Mouse (Mus musculus) spleen, adult 18-20 months (tissue): ENCODE measurements around the gene Btbd11.
"Not testable (repeated sequence)": the region's sequence is repeated elsewhere in the genome, so short reads cannot be mapped to it uniquely, and the experiment has no call there.

Source experiments
- DNase-seq, 2 experiments: peaks; one replicate each; pipeline ENCODE4 v3.0.0; 2022; ENCODE audit warnings: mixed read lengths in 2 of 2

Gene Btbd11

DNA sequence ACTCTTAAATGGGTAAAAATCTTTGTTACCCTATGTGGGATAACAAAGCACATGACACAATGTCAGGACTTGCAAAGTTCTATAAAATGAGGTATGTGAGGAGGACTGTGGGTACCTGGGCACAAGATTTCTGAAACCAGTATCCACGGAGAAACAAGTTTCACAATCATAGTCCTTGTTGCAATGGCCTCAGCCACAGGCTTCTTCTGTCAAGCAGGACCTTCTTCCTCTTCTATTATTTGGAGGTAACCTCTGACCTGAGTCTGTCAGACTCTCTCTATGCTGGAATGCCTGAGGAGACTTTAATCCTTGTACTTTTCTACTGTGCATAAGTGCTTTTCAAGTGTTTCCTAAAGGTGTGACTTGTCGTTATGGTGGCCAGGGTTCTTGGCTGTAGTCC lies 307.8 kb downstream of the Btbd11 start:
- DNase-seq, result not testable (repeated sequence)

DNA sequence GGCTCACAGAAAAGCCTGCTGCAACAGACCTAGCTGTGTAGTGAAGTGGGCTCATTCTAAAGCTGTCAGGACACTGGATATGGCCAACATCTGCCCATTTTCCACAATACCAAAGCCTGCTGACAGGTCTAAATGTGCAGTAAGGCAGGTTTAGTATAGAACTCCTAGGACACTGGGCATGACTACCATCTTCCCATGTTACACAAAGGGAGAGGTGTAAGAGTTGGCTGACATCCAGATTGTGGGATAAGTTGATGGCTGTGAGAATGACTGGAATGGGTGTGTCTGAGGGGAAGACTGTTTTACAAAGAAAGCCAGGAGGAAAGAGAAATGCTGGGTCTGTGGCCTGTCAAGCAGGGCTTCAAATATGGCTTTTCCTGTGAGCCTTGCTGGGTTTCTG lies 313.1 kb downstream of the Btbd11 start:
- no peak for DNase-seq

DNA sequence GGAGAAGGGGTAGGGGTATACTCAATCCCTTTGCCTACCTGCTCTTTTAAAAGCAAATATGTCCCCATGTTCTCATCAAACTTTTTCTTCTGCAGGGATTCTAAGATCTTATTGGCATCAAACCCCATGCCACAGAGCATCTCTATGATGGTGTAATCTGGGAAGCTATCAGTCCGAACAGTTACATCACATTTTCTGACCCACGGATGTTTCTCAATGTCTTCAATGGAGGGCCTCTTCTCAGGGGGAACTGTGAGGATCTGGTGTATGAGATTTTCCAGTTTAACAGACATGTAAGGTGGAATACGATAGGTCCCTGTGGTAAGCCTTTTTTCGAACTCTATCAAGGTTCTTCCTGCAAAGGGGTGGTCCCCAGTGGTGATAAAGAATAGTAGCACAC lies 323.2 kb downstream of the Btbd11 start:
- DNase-seq, result not testable (repeated sequence)
